Mouse (Mus musculus): ENCODE results near the gene Vps8. TPM values are rescaled to one million over a fixed set of nuclear protein-coding genes. Genes with fewer than 3 reads are reported as not detected.

Vps8 gene
- polyA plus RNA-seq (2012; rRNA removed): 26.0 and 33.9 TPM in 2 replicates

GRCm38 (mm10) chr16:21422645-21423545 is at the start of gene Vps8:
Vps8 (plus strand) TSS chr16:21423118.
- H3K27me3 ChIP-seq (replicated peaks; ENCODE audit: control insufficient read depth, insufficient read depth, low read length): no peaks in the 10 kb centered on the region
- H3K4me1 ChIP-seq (ENCODE audit: control insufficient read depth, insufficient read depth, low read length): no peaks in the 10 kb centered on the region; the same call in 1 of the 2 replicates
- 1% methylated on average over 71 of the region's 71 CpGs for WGBS
- H3K36me3 ChIP-seq (ENCODE audit: control insufficient read depth, insufficient read depth, low read length): no peaks in the 10 kb centered on the region
- TF ChIP-seq CTCF (conservative IDR thresholded peaks at IDR 0.05; ENCODE audit: insufficient read depth, insufficient read length, low read depth, low read length) (no peak), POLR2A (IDR thresholded peaks at IDR 0.05; ENCODE audit: low read depth, low read length) (peak; percentile 20)
- peak within 1 kb of the TSS; percentile 98 for H3K4me3 ChIP-seq (ENCODE audit: insufficient read depth, low read depth, low read length)
- H3K27ac ChIP-seq (ENCODE audit: insufficient read depth, low read depth, low read length): peak within 1 kb of the TSS; percentile 44
- DNase-seq: peak; percentile 96

- 77% methylated on average over 7 of the region's 7 CpGs for WGBS
- no peaks in the 10 kb centered on the region for H3K27me3 ChIP-seq (replicated peaks; ENCODE audit: control insufficient read depth, insufficient read depth, low read length)
- TF ChIP-seq CTCF (conservative IDR thresholded peaks at IDR 0.05; ENCODE audit: insufficient read depth, insufficient read length, low read depth, low read length) (no peak), POLR2A (IDR thresholded peaks at IDR 0.05; ENCODE audit: low read depth, low read length) (no peak)
- H3K27ac ChIP-seq (ENCODE audit: insufficient read depth, low read depth, low read length): no peak overlapping the region
- H3K4me3 ChIP-seq (ENCODE audit: insufficient read depth, low read depth, low read length): no peak overlapping the region
- no peaks in the 10 kb centered on the region for H3K36me3 ChIP-seq (ENCODE audit: control insufficient read depth, insufficient read depth, low read length)
- no peaks in the 10 kb centered on the region for H3K4me1 ChIP-seq (ENCODE audit: control insufficient read depth, insufficient read depth, low read length)
- DNase-seq: no peak
Observed at GRCm38 (mm10) chr16:21373316-21373960, 49.5 kb upstream of the Vps8 start.

GRCm38 (mm10) chr16:21374067-21374466 is 48.9 kb upstream of the Vps8 start:
- Histone ChIP-seq H3K4me3 (ENCODE audit: insufficient read depth, low read depth, low read length) (no peak overlapping the region), H3K27ac (ENCODE audit: insufficient read depth, low read depth, low read length) (no peak overlapping the region), H3K4me1 (ENCODE audit: control insufficient read depth, insufficient read depth, low read length) (no peaks in the 10 kb centered on the region), H3K36me3 (ENCODE audit: control insufficient read depth, insufficient read depth, low read length) (no peaks in the 10 kb centered on the region), H3K27me3 (replicated peaks; ENCODE audit: control insufficient read depth, insufficient read depth, low read length) (no peaks in the 10 kb centered on the region)
- no peak for DNase-seq
- TF ChIP-seq POLR2A (IDR thresholded peaks at IDR 0.05; ENCODE audit: low read depth, low read length) (no peak), CTCF (conservative IDR thresholded peaks at IDR 0.05; ENCODE audit: insufficient read depth, insufficient read length, low read depth, low read length) (no peak)
- WGBS: 92% methylated on average over 4 of the region's 6 CpGs

GRCm38 (mm10) chr16:21375147-21375546 is 47.8 kb upstream of the Vps8 start:
- DNase-seq: no peak
- H3K36me3 ChIP-seq (ENCODE audit: control insufficient read depth, insufficient read depth, low read length): no peaks in the 10 kb centered on the region
- no peak for TF ChIP-seq CTCF (conservative IDR thresholded peaks at IDR 0.05; ENCODE audit: insufficient read depth, insufficient read length, low read depth, low read length)
- TF ChIP-seq POLR2A (IDR thresholded peaks at IDR 0.05; ENCODE audit: low read depth, low read length): no peak
- H3K27ac ChIP-seq (ENCODE audit: insufficient read depth, low read depth, low read length): no peak overlapping the region
- WGBS: 89% methylated on average over 8 of the region's 8 CpGs
- no peaks in the 10 kb centered on the region for H3K27me3 ChIP-seq (replicated peaks; ENCODE audit: control insufficient read depth, insufficient read depth, low read length)
- H3K4me3 ChIP-seq (ENCODE audit: insufficient read depth, low read depth, low read length): no peak overlapping the region
- no peaks in the 10 kb centered on the region for H3K4me1 ChIP-seq (ENCODE audit: control insufficient read depth, insufficient read depth, low read length)

GRCm38 (mm10) chr16:21376316-21376715 is 46.6 kb upstream of the Vps8 start:
- H3K27ac ChIP-seq (ENCODE audit: insufficient read depth, low read depth, low read length): no peak overlapping the region
- DNase-seq: no peak
- WGBS: 70% methylated on average over 8 of the region's 8 CpGs
- no peaks in the 10 kb centered on the region for H3K27me3 ChIP-seq (replicated peaks; ENCODE audit: control insufficient read depth, insufficient read depth, low read length)
- no peak overlapping the region for H3K4me3 ChIP-seq (ENCODE audit: insufficient read depth, low read depth, low read length)
- no peaks in the 10 kb centered on the region for H3K4me1 ChIP-seq (ENCODE audit: control insufficient read depth, insufficient read depth, low read length)
- H3K36me3 ChIP-seq (ENCODE audit: control insufficient read depth, insufficient read depth, low read length): no peaks in the 10 kb centered on the region
- TF ChIP-seq POLR2A (IDR thresholded peaks at IDR 0.05; ENCODE audit: low read depth, low read length) (no peak), CTCF (conservative IDR thresholded peaks at IDR 0.05; ENCODE audit: insufficient read depth, insufficient read length, low read depth, low read length) (no peak)

GRCm38 (mm10) chr16:21376949-21377604 is 45.8 kb upstream of the Vps8 start:
- TF ChIP-seq CTCF (conservative IDR thresholded peaks at IDR 0.05; ENCODE audit: insufficient read depth, insufficient read length, low read depth, low read length) (no peak), POLR2A (IDR thresholded peaks at IDR 0.05; ENCODE audit: low read depth, low read length) (no peak)
- Histone ChIP-seq H3K27me3 (replicated peaks; ENCODE audit: control insufficient read depth, insufficient read depth, low read length) (no peaks in the 10 kb centered on the region), H3K27ac (ENCODE audit: insufficient read depth, low read depth, low read length) (no peak overlapping the region), H3K4me1 (ENCODE audit: control insufficient read depth, insufficient read depth, low read length) (no peaks in the 10 kb centered on the region), H3K4me3 (ENCODE audit: insufficient read depth, low read depth, low read length) (no peak overlapping the region), H3K36me3 (ENCODE audit: control insufficient read depth, insufficient read depth, low read length) (no peaks in the 10 kb centered on the region)
- 64% methylated on average over 7 of the region's 7 CpGs for WGBS
- no peak for DNase-seq

GRCm38 (mm10) chr16:21377605-21377968 is 45.3 kb upstream of the Vps8 start:
- no peak overlapping the region for H3K4me3 ChIP-seq (ENCODE audit: insufficient read depth, low read depth, low read length)
- WGBS: 71% methylated on average over 4 of the region's 4 CpGs
- H3K27me3 ChIP-seq (replicated peaks; ENCODE audit: control insufficient read depth, insufficient read depth, low read length): no peaks in the 10 kb centered on the region
- no peaks in the 10 kb centered on the region for H3K36me3 ChIP-seq (ENCODE audit: control insufficient read depth, insufficient read depth, low read length)
- H3K27ac ChIP-seq (ENCODE audit: insufficient read depth, low read depth, low read length): no peak overlapping the region
- peak; percentile 4 for DNase-seq
- H3K4me1 ChIP-seq (ENCODE audit: control insufficient read depth, insufficient read depth, low read length): no peaks in the 10 kb centered on the region
- no peak for TF ChIP-seq POLR2A (IDR thresholded peaks at IDR 0.05; ENCODE audit: low read depth, low read length)
- no peak for TF ChIP-seq CTCF (conservative IDR thresholded peaks at IDR 0.05; ENCODE audit: insufficient read depth, insufficient read length, low read depth, low read length)
